Mouse (Mus musculus): ENCODE measurements around the gene Tmprss12. TPM values are rescaled to one million over a fixed set of nuclear protein-coding genes. Genes with fewer than 3 reads are reported as not detected.
"Not testable (repeated sequence)": the region's sequence is repeated elsewhere in the genome, so short reads cannot be mapped to it uniquely, and the experiment has no call there.

Gene Tmprss12
- polyA plus RNA-seq, 1 experiment, result not detected

DNA sequence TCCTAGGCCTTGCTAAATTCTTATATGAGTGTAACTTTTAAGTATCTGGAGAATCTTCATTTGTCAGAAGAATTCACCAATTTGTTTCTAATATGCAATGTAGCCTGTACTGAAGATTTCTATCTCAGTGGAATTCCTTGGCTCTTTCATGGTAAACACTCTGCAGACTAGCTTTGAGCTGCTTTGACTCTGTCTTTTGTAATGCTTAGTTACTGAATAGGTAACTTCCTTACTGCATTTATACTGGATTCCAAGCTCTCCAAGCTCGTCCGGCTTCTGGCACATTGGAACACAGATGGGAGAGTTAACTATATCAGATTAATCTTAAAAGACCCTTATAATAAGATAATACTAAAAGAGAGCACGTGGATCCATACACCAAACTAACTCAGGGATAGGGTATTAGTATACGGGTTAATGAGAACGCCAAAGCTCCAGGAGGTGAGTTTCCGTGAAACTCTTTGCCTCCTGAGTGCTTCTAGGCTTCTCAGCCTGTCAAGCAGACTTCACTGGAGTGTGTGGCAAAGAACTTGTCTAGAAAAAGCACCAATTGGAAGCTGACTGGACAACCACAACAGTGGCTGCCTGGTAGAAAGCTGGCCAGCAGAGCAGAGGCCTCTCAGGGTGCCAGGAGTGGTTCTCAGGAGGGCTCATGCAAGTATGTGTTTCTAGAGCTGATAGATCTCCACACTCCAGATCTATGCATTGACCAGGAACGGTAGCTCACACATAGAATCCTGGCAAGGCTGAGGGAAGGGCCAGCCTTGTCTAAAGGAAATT, 21.8 kb upstream of the Tmprss12 start:
- Histone ChIP-seq H3K27me3 (ENCODE audit: control insufficient read depth, insufficient read depth, insufficient read length) (no peaks in the 10 kb centered on the region), H3K4me3 (ENCODE audit: insufficient read depth, poor library complexity, severe bottlenecking) (no peak overlapping the region), H3ac (ENCODE audit: control insufficient read depth, insufficient read length, low read depth) (no peak overlapping the region), H3K79me2 (ENCODE audit: control insufficient read depth, insufficient read depth) (no peaks in the 10 kb centered on the region), H3K79me3 (ENCODE audit: low read depth) (no peaks in the 10 kb centered on the region), H3K36me3 (ENCODE audit: control insufficient read depth, insufficient read depth) (peaks cover 79% of the 10 kb centered on the region)
- no peak for TF ChIP-seq MAX (IDR thresholded peaks at IDR 0.05)
- no peak for TF ChIP-seq CEBPB (IDR thresholded peaks at IDR 0.05; ENCODE audit: low read depth)
- no peak for TF ChIP-seq MYOD1 (IDR thresholded peaks at IDR 0.05; ENCODE audit: control insufficient read depth, insufficient read length, low read depth)
- no peak for TF ChIP-seq MYOG (IDR thresholded peaks at IDR 0.05; ENCODE audit: control insufficient read depth, extremely low read depth, insufficient read length)
- TF ChIP-seq USF1 (IDR thresholded peaks at IDR 0.05; ENCODE audit: low read depth), result no peak
- TF ChIP-seq FOSL1 (IDR thresholded peaks at IDR 0.05; ENCODE audit: insufficient read depth, low read length, poor library complexity, severe bottlenecking), result no peak
- TF ChIP-seq CTCF (IDR thresholded peaks at IDR 0.05; ENCODE audit: control insufficient read depth, insufficient read depth, insufficient read length), result no peak

DNA sequence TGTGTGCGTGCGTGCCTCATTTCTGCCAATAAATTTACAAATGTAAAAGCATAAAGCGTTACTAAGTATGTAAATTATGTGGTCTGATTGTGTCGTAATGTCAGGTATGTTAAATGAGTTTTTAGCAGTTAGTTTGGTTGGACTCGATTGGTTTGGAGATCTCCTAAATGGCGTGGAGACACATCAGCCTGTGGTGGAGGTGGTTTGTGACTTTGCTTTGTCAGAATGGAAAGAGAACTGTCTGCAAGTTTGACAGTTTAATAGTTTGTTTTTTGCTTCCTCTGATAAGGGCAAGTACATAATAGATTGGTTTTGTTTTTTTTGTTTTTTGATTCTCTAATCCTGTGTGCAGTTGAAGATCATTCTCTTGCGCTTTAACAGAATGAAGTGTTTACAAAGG, 20.3 kb upstream of the Tmprss12 start:
- H3K27me3 ChIP-seq (ENCODE audit: control insufficient read depth, insufficient read depth, insufficient read length); H3K4me3 ChIP-seq (ENCODE audit: insufficient read depth, poor library complexity, severe bottlenecking); H3ac ChIP-seq (ENCODE audit: control insufficient read depth, insufficient read length, low read depth); H3K79me2 ChIP-seq (ENCODE audit: control insufficient read depth, insufficient read depth); H3K79me3 ChIP-seq (ENCODE audit: low read depth): not testable (repeated sequence)
- H3K36me3 ChIP-seq (ENCODE audit: control insufficient read depth, insufficient read depth), result peaks cover 64% of the 10 kb centered on the region

DNA sequence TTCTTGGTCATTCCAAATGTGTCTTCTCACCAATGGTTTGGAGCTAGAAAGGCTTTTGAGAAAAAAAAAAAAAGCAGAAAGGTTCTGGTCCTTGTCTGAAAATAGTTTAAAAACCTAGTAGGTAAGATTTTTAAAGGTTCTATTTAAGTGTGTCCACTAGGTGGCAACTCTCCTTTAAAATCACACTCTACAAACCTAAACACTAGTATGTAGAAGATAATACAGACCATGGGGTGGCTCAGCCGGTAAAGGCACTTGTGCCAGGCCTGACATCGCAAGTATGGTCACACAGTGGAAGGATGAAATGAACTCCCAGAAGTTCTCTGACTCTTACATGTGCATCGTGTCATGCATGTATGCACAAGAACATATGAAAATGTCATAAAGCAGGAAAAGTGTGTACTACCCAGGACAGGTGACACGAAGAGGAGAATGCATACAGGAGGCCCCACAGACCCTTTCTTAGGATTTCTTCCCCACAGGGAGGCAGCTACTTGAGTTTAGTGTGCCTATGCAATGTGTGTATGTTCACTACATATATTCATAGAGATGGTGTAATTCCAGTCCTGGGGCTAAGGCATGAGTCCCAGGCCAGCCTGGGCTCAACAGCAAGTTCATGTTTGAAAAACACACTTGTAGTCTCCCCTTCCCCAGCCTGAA, 17.3 kb upstream of the Tmprss12 start:
- no peak overlapping the region for H3ac ChIP-seq (ENCODE audit: control insufficient read depth, insufficient read length, low read depth)
- H3K79me3 ChIP-seq (ENCODE audit: low read depth), result no peaks in the 10 kb centered on the region
- no peaks in the 10 kb centered on the region for H3K79me2 ChIP-seq (ENCODE audit: control insufficient read depth, insufficient read depth)
- peaks cover 34% of the 10 kb centered on the region for H3K36me3 ChIP-seq (ENCODE audit: control insufficient read depth, insufficient read depth)
- no peak for TF ChIP-seq USF1 (IDR thresholded peaks at IDR 0.05; ENCODE audit: low read depth)
- TF ChIP-seq FOSL1 (IDR thresholded peaks at IDR 0.05; ENCODE audit: insufficient read depth, low read length, poor library complexity, severe bottlenecking), result no peak
- no peak for TF ChIP-seq MYOD1 (IDR thresholded peaks at IDR 0.05; ENCODE audit: control insufficient read depth, insufficient read length, low read depth)
- TF ChIP-seq CTCF (IDR thresholded peaks at IDR 0.05; ENCODE audit: control insufficient read depth, insufficient read depth, insufficient read length), result no peak
- no peak for TF ChIP-seq CEBPB (IDR thresholded peaks at IDR 0.05; ENCODE audit: low read depth)
- no peak for TF ChIP-seq MAX (IDR thresholded peaks at IDR 0.05)
- no peak for TF ChIP-seq MYOG (IDR thresholded peaks at IDR 0.05; ENCODE audit: control insufficient read depth, extremely low read depth, insufficient read length)
- no peaks in the 10 kb centered on the region for H3K27me3 ChIP-seq (ENCODE audit: control insufficient read depth, insufficient read depth, insufficient read length)
- no peak overlapping the region for H3K4me3 ChIP-seq (ENCODE audit: insufficient read depth, poor library complexity, severe bottlenecking)

DNA sequence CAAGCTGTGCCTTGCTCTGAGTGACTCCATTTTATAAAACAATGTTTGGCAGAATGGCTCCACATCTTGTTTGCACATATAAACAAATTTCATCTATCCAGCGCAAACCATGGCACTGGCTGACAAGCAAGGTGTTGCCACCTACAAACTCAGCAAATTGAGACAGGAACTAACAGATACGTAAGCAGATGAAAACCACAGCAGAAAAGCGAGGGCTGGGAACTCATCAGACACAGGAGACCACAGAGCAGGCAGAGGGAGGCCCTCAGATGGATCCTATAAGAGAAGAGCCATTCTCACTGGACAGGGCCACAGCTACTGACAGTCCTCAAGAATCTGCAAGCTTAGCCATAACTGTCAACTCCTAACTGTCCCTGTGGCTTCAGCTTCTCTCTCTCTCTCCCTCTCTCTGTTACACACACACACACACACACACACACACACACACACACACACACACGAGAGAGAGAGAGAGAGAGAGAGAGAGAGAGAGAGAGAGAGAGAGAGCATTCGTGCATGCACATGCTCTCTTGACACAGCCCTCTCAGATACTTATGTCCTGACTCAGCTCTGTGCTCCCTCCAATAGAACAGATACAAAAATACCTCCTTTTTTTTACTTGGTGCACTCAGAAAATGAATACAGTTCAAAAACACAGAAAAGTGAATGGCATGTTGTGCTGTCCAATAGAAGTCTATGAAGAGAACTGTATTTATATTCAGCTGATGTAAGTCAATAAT, 14.9 kb upstream of the Tmprss12 start:
- Histone ChIP-seq H3K27me3 (ENCODE audit: control insufficient read depth, insufficient read depth, insufficient read length) (no peaks in the 10 kb centered on the region), H3K79me2 (ENCODE audit: control insufficient read depth, insufficient read depth) (no peaks in the 10 kb centered on the region)

DNA sequence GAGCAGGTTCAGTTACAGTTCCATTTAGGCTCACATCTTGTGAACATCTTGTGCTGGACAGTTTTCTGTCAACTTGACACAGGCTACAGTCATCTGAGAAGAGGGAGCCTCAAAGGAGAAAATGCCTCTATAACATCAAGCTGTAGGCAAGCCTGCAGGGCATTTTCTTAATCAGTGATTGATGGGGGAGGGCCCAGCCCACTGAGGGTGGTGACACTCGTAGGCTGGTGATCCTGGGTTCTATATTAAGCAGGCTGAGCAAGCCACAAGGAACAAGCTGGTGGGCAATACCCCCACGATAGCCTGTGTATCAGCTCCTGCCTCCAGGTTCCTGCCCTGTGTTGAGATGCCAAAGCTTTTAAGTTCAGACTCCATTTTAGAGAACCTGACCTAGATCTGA, 11.7 kb upstream of the Tmprss12 start:
- Histone ChIP-seq H3ac (ENCODE audit: control insufficient read depth, insufficient read length, low read depth) (no peak overlapping the region), H3K27me3 (ENCODE audit: control insufficient read depth, insufficient read depth, insufficient read length) (no peaks in the 10 kb centered on the region), H3K36me3 (ENCODE audit: control insufficient read depth, insufficient read depth) (no peaks in the 10 kb centered on the region), H3K79me3 (ENCODE audit: low read depth) (no peaks in the 10 kb centered on the region), H3K4me3 (ENCODE audit: insufficient read depth, poor library complexity, severe bottlenecking) (no peak overlapping the region), H3K79me2 (ENCODE audit: control insufficient read depth, insufficient read depth) (no peaks in the 10 kb centered on the region)
- no peak for TF ChIP-seq MYOG (IDR thresholded peaks at IDR 0.05; ENCODE audit: control insufficient read depth, extremely low read depth, insufficient read length)

More for the DNA sequence above, 14.9 kb upstream of the Tmprss12 start:
- Histone ChIP-seq H3K36me3 (ENCODE audit: control insufficient read depth, insufficient read depth) (peaks cover 15% of the 10 kb centered on the region), H3K4me3 (ENCODE audit: insufficient read depth, poor library complexity, severe bottlenecking) (no peak overlapping the region), H3ac (ENCODE audit: control insufficient read depth, insufficient read length, low read depth) (no peak overlapping the region), H3K79me3 (ENCODE audit: low read depth) (no peaks in the 10 kb centered on the region)
- no peak for TF ChIP-seq USF1 (IDR thresholded peaks at IDR 0.05; ENCODE audit: low read depth)
- TF ChIP-seq MYOG (IDR thresholded peaks at IDR 0.05; ENCODE audit: control insufficient read depth, extremely low read depth, insufficient read length), result no peak
- TF ChIP-seq MAX (IDR thresholded peaks at IDR 0.05), result no peak
- TF ChIP-seq MYOD1 (IDR thresholded peaks at IDR 0.05; ENCODE audit: control insufficient read depth, insufficient read length, low read depth), result no peak
- TF ChIP-seq CTCF (IDR thresholded peaks at IDR 0.05; ENCODE audit: control insufficient read depth, insufficient read depth, insufficient read length), result no peak
- TF ChIP-seq CEBPB (IDR thresholded peaks at IDR 0.05; ENCODE audit: low read depth), result no peak
- no peak for TF ChIP-seq FOSL1 (IDR thresholded peaks at IDR 0.05; ENCODE audit: insufficient read depth, low read length, poor library complexity, severe bottlenecking)
